Mouse (Mus musculus): ENCODE measurements around the gene Ifnz.
"Not testable (repeated sequence)": the region's sequence is repeated elsewhere in the genome, so short reads cannot be mapped to it uniquely, and the experiment has no call there.

Ifnz gene

DNA sequence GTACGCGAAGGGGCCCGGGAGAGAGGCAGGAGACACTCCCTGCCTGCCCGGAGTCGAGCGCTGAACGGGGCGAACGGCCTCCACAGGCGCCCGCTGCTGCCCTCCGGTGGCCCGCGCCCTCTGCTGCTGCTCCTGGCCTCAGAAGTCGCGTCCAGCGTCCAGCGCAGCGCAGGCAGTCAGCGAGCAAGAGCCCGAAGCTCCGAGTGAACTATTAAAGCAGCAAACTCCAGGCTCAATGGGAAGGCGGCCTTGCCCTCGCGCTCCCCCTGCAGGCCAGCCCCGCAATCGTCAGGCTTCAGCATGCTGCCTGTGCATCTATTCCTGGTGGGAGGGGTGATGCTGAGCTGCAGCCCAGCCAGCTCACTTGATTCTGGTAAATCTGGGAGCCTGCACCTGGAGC, 3.5 kb downstream of the Ifnz start, which contains the start of gene Gm13276:
TSS of gene Gm13276 (plus strand) at position 301 of the 400 bp plus-strand sequence.
- DNase-seq (ENCODE audit: low read depth) = not testable (repeated sequence)

DNA sequence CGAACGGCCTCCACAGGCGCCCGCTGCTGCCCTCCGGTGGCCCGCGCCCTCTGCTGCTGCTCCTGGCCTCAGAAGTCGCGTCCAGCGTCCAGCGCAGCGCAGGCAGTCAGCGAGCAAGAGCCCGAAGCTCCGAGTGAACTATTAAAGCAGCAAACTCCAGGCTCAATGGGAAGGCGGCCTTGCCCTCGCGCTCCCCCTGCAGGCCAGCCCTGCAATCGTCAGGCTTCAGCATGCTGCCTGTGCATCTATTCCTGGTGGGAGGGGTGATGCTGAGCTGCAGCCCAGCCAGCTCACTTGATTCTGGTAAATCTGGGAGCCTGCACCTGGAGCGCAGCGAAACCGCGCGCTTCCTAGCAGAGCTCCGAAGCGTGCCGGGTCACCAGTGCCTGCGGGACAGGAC, 6.5 kb downstream of the Ifnz start, which contains the start of gene Gm13277:
TSS of gene Gm13277 (plus strand) at position 231 of the 400 bp plus-strand sequence.
- not testable (repeated sequence) for DNase-seq (ENCODE audit: low read depth)

DNA sequence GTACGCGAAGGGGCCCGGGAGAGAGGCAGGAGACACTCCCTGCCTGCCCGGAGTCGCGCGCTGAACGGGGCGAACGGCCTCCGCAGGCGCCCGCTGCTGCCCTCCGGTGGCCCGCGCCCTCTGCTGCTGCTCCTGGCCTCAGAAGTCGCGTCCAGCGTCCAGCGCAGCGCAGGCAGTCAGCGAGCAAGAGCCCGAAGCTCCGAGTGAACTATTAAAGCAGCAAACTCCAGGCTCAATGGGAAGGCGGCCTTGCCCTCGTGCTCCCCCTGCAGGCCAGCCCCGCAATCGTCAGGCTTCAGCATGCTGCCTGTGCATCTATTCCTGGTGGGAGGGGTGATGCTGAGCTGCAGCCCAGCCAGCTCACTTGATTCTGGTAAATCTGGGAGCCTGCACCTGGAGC, 9.3 kb downstream of the Ifnz start, which contains the start of gene Gm13278:
TSS of gene Gm13278 (plus strand) at position 301 of the 400 bp plus-strand sequence.
- not testable (repeated sequence) for DNase-seq (ENCODE audit: low read depth)

DNA sequence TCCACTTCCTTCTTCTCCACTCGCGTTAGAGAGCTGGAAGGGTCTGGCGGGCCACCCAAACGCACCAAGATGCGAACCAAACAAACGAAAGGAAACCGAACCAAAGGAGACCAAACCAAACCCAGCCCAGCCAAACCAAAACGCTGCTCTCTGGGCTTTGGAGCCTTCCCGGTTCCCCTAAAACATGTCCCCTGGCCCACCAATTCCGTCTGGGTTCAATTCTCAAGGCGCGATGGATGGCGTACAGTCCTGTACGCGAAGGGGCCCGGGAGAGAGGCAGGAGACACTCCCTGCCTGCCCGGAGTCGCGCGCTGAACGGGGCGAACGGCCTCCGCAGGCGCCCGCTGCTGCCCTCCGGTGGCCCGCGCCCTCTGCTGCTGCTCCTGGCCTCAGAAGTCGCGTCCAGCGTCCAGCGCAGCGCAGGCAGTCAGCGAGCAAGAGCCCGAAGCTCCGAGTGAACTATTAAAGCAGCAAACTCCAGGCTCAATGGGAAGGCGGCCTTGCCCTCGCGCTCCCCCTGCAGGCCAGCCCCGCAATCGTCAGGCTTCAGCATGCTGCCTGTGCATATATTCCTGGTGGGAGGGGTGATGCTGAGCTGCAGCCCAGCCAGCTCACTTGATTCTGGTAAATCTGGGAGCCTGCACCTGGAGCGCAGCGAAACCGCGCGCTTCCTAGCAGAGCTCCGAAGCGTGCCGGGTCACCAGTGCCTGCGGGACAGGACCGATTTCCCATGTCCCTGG, 12.2 kb downstream of the Ifnz start, which contains the start of gene Gm13275:
TSS of gene Gm13275 (plus strand) at position 552 of the 740 bp plus-strand sequence.
- not testable (repeated sequence) for DNase-seq (ENCODE audit: low read depth)

GRCm38 (mm10) chr4:88797097-88797496, 15.2 kb downstream of the Ifnz start, which contains the start of gene Gm13279:
Gm13279 (plus strand) TSS chr4:88797397.
- not testable (repeated sequence) for DNase-seq (ENCODE audit: low read depth)

DNA sequence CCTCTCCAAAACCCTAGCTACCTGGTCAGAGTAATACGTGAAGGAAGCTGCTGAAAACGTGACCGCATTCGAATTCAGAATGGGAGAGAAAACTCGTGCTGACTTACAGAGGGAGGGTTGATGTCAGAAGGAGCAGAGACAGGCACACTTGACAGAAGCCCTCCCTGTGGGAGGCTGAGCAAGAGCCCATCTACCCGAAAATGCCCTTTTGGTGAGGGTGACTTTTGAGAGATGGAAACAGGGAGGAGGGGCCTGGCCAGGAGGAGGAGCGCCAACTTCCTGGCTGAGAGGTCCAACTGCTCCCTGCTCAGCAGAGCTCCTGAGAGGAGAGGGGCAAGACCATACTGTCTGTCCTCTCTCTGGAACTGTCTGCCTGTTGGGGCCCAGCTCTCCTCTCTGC, 17.4 kb downstream of the Ifnz start, which contains the start of gene Gm13285:
TSS of gene Gm13285 (plus strand) at position 301 of the 400 bp plus-strand sequence.
- DNase-seq (ENCODE audit: low read depth) = not testable (repeated sequence)

DNA sequence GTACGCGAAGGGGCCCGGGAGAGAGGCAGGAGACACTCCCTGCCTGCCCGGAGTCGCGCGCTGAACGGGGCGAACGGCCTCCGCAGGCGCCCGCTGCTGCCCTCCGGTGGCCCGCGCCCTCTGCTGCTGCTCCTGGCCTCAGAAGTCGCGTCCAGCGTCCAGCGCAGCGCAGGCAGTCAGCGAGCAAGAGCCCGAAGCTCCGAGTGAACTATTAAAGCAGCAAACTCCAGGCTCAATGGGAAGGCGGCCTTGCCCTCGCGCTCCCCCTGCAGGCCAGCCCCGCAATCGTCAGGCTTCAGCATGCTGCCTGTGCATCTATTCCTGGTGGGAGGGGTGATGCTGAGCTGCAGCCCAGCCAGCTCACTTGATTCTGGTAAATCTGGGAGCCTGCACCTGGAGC, 21.0 kb downstream of the Ifnz start, which contains the start of gene Gm13287:
TSS of gene Gm13287 (plus strand) at position 301 of the 400 bp plus-strand sequence.
- not testable (repeated sequence) for DNase-seq (ENCODE audit: low read depth)

DNA sequence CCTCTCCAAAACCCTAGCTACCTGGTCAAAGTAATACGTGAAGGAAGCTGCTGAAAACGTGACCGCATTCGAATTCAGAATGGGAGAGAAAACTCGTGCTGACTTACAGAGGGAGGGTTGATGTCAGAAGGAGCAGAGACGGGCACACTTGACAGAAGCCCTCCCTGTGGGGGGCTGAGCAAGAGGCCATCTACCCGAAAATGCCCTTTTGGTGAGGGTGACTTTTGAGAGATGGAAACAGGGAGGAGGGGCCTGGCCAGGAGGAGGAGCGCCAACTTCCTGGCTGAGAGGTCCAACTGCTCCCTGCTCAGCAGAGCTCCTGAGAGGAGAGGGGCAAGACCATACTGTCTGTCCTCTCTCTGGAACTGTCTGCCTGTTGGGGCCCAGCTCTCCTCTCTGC, 23.3 kb downstream of the Ifnz start, which contains the start of gene Gm13288:
TSS of gene Gm13288 (plus strand) at position 301 of the 400 bp plus-strand sequence.
- DNase-seq (ENCODE audit: low read depth) = not testable (repeated sequence)

GRCm38 (mm10) chr4:88805761-88806160, 23.8 kb downstream of the Ifnz start:
- not testable (repeated sequence) for DNase-seq (ENCODE audit: low read depth)

- no peak for DNase-seq (ENCODE audit: low read depth)
Observed at GRCm38 (mm10) chr4:88815928-88816327, 34.0 kb downstream of the Ifnz start, which contains the start of gene Ifna7. Ifna7 (plus strand) TSS chr4:88816228.

- no peak for DNase-seq (ENCODE audit: low read depth)
Observed at GRCm38 (mm10) chr4:88819659-88820058, 37.7 kb downstream of the Ifnz start, which contains the start of gene Ifna11. Ifna11 (plus strand) TSS chr4:88819959.

DNA sequence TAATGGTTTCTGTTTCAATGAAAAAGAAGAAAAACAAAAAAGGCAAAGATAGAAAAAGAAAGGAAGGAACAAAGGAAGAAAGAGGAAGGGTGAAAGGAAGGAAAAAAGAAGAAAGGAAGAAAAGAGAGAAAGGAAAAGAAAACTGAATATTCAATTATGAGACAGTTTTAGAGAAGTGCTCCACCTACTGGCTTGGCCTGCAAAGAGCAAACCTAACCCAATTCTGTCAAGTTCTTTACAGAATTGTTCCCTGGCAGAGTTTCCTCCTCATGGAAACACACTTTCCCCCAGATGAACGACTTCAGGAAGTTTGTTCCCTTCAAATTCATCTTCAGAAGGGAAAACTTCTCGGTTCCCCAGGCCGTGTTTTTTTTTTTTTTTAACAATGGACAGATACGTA, 41.1 kb downstream of the Ifnz start:
- peak; percentile 32 for DNase-seq (ENCODE audit: low read depth)

GRCm38 (mm10) chr4:88827116-88827515, 45.2 kb downstream of the Ifnz start, which contains the start of gene Ifna6:
Ifna6 (plus strand) TSS chr4:88827416.
- DNase-seq (ENCODE audit: low read depth) = not testable (repeated sequence)

DNA sequence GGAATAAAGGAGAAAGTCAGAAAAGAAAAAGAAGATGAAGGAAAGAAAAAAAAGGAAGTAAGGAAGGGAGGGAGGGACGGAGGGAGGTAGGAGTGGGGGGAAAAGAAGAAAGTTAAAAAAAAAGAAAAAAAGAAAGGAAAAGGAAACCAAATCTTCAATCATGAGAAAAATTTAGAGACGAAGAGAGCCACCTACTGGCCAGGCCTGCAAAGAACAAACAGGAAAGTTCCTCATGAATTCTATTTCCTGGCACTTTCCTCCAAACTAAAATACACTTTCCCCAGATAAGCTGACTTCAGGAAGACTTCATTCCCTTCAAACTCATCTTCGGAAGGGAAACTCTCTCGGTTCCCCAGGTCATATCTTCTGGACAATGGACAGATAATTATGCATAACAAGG, 48.6 kb downstream of the Ifnz start:
- DNase-seq (ENCODE audit: low read depth) = peak; percentile 61
